Mouse (Mus musculus): ENCODE data around the gene Scamp4. TPM values are rescaled to one million over a fixed set of nuclear protein-coding genes. Genes with fewer than 3 reads are reported as not detected.

Scamp4 gene
- total RNA-seq, 2 experiments from 2014 or later: 49.7 to 54.4 TPM

DNA sequence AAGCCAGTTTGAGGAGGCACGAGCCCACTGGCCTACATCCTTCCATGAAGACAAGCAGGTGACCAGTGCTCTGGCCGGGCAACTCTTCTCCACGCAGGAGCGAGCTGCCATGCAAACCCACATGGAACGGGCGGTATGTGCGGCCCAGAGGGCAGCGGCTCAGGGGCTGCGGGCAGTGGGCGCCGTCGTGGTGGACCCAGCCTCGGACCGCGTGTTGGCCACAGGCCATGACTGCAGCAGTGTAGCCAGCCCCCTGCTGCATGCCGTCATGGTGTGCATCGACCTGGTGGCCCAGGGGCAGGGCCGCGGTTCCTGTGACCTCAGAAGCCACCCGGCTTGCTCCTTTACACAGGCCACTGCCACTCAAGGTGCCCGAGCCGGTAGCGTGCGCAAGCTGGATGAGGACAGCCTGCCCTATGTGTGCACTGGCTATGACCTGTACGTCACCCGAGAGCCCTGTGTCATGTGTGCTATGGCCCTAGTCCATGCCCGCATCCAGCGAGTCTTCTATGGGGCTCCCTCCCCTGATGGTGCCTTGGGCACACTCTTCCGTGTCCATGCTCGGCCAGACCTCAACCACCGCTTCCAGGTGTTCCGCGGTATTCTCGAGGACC is 4.2 kb downstream of the Scamp4 start:
- peak in 1 of 2 experiments; percentile 16 for DNase-seq (ENCODE audit: low spot score in 2 of 2)

DNA sequence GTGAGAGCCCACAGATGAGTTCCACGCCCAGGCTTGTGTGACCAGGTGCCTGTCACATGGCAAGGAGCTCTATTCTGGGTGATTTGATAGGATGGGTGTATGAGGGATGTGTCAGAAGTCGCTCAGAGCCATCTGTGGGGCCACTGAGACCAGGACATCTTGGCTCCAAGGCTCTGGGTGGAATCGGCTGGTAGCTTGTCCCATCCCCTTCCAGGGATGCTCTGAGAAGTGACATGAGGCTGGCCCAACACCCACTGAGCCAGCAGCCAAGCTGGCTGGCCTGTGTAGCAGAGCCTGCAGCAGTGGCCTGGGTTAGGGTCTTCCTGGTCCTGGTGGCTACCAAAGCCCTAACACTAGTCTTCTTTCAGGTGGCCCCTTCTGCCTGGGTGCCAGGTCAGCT is 5.8 kb downstream of the Scamp4 start:
- DNase-seq (ENCODE audit: low spot score in 2 of 2): peak in 1 of 2 experiments; percentile 14

DNA sequence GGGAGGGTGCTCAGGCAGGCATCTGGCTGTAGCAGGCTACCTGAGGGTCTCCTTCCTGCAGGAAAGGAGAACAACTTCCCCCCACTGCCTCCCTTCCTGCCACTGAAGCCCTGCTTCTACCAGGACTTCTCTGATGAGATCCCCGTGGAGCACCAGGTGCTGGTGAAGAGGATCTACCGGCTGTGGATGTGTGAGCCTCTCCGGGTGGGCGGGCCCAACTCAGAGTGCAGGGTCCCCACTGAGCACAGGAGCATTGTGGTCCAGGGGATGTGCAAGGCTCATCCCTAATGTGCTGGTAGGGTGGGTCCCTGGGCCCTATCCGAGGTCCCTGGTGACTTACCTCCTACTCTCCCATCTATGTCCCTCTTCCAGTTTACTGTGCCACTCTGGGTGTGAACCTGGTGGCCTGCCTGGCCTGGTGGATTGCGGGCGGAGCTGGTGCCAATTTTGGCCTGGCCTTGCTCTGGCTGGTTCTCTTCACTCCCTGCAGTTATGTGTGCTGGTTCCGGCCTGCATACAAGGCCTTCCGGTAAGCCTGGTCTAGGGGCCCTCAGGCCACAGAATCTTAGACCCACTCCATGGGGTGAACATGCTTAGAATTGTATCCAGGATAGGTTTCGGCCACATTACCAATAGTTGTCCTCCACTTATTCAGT is 6.7 kb downstream of the Scamp4 start:
- DNase-seq (ENCODE audit: low spot score in 2 of 2): peak in 1 of 2 experiments; percentile 18

- peak in 1 of 2 experiments; percentile 16 for DNase-seq (ENCODE audit: low spot score in 2 of 2)
Measured at GRCm38 (mm10) chr10:80610116-80610785, 7.6 kb downstream of the Scamp4 start.

- peak in 1 of 2 experiments; percentile 66 for DNase-seq (ENCODE audit: low spot score in 2 of 2)
Measured at GRCm38 (mm10) chr10:80611024-80611423, 8.4 kb downstream of the Scamp4 start.

GRCm38 (mm10) chr10:80611905-80612304 is 9.2 kb downstream of the Scamp4 start:
- DNase-seq (ENCODE audit: low spot score in 2 of 2): no peak

DNA sequence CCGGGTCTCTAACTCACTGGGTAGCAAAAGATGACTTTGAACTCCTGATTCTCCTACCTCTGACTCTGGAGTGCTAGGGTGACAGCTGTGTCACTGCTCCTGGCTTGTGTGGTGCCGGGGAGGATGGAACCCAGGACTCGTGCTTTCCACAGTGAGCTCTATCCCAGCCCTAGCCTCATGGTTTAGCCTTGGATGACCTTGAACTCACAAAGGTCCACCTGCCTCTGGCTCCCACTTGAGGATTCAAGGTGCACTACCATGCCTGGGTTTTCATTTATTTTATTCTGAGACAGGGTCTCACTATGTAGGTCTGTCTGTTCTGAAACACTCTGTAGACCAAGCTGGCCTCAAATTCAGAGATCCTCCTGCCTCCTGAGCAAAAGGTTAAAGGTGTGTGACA is 11.1 kb downstream of the Scamp4 start:
- DNase-seq (ENCODE audit: low spot score in 2 of 2): no peak

GRCm38 (mm10) chr10:80614351-80614750 is 11.7 kb downstream of the Scamp4 start:
- DNase-seq (ENCODE audit: low spot score in 2 of 2): peak in 1 of 2 experiments; percentile 16

DNA sequence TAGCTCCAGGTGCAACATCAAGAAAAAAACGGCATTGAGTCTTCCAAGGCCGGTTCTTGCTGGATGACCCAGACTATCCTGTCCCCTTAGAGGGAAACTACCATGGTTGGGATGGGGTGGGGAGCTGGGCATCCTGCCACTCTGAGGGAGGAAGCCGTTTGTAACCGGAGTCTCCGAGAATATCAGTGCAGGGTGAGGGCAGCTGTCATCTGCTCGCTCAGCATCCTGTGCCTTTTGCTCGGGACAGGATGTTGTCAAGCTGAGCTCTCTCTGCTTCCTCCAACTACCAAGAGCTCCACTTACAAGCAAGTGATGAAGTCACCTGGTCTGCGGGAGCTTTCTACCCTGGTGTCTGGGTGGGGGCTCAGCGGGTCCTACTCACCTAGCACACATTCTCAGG is 15.5 kb downstream of the Scamp4 start:
- no peak for DNase-seq (ENCODE audit: low spot score in 2 of 2)

- DNase-seq (ENCODE audit: low spot score in 2 of 2): no peak
Measured at GRCm38 (mm10) chr10:80619465-80620244, 17.0 kb downstream of the Scamp4 start.

DNA sequence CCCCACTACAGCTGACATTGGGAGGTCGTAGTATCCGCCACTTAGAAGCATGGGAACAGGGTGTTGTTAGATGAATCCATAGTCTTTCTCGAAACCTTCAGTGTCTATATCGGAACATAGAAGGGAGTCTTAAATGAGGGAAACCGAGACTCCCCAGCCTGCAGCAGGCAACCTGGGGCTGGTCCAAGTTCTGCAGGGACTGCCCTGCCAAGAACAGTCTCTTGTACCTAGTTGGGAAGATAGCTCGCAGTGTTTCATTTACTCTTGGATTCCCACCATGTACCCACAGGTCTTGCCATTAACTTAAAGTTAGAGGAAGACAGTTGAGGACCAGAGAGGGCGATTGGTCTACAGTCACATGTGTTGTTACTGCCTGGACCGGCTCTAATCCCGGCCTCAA is 17.7 kb downstream of the Scamp4 start:
- DNase-seq (ENCODE audit: low spot score in 2 of 2): no peak

- DNase-seq (ENCODE audit: low spot score in 2 of 2): no peak
Measured at GRCm38 (mm10) chr10:80620796-80621689, 18.4 kb downstream of the Scamp4 start.

DNA sequence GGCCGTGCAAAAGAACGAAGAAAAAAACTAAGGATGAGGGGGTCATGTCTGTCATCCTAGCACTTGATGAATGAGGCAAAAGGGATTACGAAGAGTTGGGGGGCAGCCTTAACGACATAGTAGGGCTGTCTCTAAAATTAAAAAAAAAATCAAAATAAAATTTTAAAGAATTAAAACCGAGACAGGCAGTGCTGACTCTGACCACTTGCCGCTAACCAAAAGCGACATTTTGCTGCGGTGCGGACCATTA is 18.9 kb downstream of the Scamp4 start:
- no peak for DNase-seq (ENCODE audit: low spot score in 2 of 2)

DNA sequence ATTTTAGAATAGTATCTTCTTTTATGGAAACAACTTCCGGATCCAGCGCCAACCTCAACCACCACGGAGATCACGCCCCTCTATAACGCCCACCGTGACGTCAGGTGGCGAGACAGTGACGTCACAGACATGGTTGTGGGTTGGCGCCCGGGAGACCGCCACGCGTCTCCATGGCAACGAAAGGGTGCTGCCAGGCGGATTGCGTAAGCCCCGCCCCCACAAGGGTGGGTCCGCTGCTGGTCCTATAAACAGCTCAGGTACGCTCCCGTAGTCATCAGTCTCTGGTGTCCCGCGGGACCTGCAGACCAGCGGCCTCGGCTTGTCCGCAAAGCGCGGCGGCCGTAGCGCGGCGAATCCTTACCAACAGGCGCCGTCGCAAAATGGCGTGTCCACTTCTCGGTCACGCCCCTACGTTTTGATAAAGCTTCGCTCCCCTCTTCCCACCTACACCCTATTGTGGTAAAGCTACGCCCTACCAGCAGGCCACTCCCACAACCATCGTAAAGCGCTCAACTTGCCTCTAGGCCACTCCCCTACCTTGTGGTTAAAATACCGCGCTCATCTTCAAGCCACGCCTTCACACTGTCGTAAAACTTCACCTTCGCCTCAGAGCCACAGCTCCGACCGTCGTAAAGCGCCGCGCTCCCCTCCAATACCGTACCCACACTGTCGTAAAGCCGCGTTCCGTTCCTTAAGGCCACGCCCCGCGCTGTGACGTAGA is 19.4 kb downstream of the Scamp4 start:
- DNase-seq (ENCODE audit: low spot score in 2 of 2): peak; percentile 99 to 100

- DNase-seq (ENCODE audit: low spot score in 2 of 2): peak in 1 of 2 experiments; percentile 54
Measured at GRCm38 (mm10) chr10:80622661-80623456, 20.2 kb downstream of the Scamp4 start, which contains the start of gene Csnk1g2. Csnk1g2 (plus strand) TSS chr10:80622838.

DNA sequence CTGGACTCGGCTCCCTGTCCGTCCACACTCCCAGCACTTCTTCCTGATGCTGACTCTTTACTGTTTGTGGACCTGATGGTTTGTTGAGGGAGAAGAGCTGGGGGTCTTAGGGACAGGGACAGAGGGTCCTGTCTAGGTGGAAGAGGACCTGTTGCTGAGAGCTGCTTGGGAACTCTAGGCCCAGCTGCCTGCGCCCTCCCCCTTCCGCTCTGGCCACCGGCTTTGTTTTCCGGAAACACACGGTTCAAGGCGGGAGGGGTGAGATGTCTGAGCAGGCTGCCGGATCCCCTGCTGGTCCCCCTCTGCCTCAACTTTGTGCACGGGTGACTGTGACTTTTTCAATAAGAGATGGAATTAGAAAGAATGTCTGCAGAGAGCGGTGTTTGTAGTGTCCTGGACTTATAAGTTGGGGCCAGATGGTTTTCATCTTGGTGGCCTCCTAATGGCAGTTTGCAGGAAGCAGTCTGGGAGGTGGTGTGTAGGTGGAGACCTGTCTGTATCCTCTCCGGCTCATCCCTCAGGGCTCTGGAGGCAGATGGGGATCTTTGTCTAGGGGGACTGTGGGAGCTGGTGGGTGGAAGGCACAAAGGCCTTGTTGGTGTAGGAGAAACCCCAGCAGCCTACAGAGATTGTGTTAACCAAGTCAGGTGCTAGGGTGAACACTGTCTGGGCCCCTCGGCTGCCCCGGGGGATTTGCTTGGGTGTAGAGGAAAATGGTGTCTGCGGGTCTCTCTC is 21.0 kb downstream of the Scamp4 start:
- DNase-seq (ENCODE audit: low spot score in 2 of 2): peak; percentile 40 to 62

- DNase-seq (ENCODE audit: low spot score in 2 of 2): no peak
Measured at GRCm38 (mm10) chr10:80625764-80626163, 23.1 kb downstream of the Scamp4 start.

GRCm38 (mm10) chr10:80627685-80628084 is 25.0 kb downstream of the Scamp4 start:
- no peak for DNase-seq (ENCODE audit: low spot score in 2 of 2)

Data from adrenal gland, adult 18-20 months (tissue).